Mouse (Mus musculus): Measurements from ENCODE around the gene Sorcs1.

- TF ChIP-seq CTCF (IDR thresholded peaks at IDR 0.05; ENCODE audit: borderline replicate concordance, insufficient read depth, low read length): no peak
- no peak for TF ChIP-seq POLR2A (IDR thresholded peaks at IDR 0.05; ENCODE audit: low read depth, low read length)
Observed at GRCm38 (mm10) chr19:50264450-50264849, 414.0 kb downstream of the Sorcs1 start.
